Mouse (Mus musculus) gastrocnemius, adult 8-10 months (tissue): ENCODE results near the gene Ccnk. TPM values are rescaled to one million over a fixed set of nuclear protein-coding genes. Genes with fewer than 3 reads are reported as not detected.

ENCODE experiments used
- DNase-seq, 2 experiments: peaks; one replicate each; pipeline ENCODE4 v3.0.0; 2022; ENCODE audit warnings: low spot score in 2 of 2
- total RNA-seq, 4 experiments: library from RNA; stranded (reverse); gene quantifications; 2 replicates each; pipeline ENCODE4 v1.2.4; 2022

The Ccnk gene
- total RNA-seq, 4 experiments from 2014 or later: 133 to 150 (median 139) TPM

DNA sequence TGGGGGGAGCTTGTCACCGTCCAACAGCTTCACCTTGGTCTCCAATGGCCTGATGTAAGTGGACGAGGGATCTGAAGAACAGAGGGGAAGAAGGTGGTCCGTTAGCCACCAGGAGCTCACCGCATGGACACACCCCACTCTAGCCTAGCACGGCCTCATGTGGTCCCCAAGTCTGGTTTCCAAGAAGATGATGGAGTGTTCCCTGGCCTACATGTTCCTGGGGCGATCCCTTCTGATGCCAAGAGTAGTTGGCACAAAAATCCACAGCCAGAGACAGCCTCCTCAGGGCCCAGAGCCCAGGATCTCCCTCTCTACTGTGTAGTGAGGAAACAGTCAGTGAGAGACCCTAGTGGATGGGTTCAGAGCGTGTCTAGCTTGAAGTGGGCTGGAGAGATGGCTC, 42.3 kb downstream of the Ccnk start:
- DNase-seq: no peak

GRCm38 (mm10) chr12:108223357-108223756, 44.0 kb downstream of the Ccnk start:
- DNase-seq: no peak

- DNase-seq: no peak
Observed at GRCm38 (mm10) chr12:108225781-108226180, 46.4 kb downstream of the Ccnk start.

- DNase-seq: no peak
Observed at GRCm38 (mm10) chr12:108226216-108226615, 46.8 kb downstream of the Ccnk start.

- DNase-seq: no peak
Observed at GRCm38 (mm10) chr12:108226941-108227340, 47.6 kb downstream of the Ccnk start.

DNA sequence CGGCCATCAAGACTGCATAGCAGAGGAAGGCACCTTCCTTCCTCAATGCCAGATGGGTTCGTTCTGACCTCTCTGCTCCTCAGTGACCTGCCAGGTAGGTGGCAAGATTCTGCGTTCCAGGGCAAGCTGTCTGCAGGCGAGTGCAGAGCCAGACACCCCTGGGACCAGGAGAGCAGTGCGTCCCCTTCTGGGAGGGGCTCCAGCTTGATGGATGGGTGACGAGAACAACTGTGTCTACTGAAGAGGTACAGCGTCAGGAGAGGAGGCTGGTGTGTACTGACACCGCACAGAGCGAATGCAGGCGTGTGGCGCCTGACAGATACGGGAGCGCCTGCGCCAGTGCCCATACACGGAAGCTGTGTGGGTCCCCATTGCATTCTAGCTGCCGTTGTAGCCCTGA, 48.1 kb downstream of the Ccnk start:
- DNase-seq: no peak

GRCm38 (mm10) chr12:108230077-108230476, 50.7 kb downstream of the Ccnk start:
- no peak for DNase-seq

- DNase-seq: no peak
Observed at GRCm38 (mm10) chr12:108230821-108231794, 51.7 kb downstream of the Ccnk start.

GRCm38 (mm10) chr12:108231901-108232300, 52.5 kb downstream of the Ccnk start:
- DNase-seq: no peak

DNA sequence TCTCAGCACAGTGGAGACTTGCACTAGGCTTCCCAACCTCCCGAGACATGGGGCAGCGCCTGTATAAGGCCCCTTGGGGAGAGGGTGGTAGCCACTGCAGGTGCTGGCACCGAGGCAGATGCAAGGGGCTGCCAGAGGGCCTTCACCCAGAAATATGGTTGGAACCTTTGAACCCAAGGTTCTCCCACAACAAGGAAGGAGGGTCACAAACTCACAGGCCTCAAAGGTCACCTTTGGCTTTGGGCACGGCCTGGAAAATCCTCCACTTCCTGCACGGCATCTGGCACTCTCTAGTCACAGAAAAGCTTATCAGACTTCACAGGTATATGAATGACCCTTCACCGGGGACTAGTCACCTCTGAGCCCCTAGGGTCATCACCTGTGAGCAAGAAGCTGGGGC, 54.4 kb downstream of the Ccnk start:
- DNase-seq: no peak

GRCm38 (mm10) chr12:108234832-108235602, 55.6 kb downstream of the Ccnk start:
- DNase-seq: no peak

DNA sequence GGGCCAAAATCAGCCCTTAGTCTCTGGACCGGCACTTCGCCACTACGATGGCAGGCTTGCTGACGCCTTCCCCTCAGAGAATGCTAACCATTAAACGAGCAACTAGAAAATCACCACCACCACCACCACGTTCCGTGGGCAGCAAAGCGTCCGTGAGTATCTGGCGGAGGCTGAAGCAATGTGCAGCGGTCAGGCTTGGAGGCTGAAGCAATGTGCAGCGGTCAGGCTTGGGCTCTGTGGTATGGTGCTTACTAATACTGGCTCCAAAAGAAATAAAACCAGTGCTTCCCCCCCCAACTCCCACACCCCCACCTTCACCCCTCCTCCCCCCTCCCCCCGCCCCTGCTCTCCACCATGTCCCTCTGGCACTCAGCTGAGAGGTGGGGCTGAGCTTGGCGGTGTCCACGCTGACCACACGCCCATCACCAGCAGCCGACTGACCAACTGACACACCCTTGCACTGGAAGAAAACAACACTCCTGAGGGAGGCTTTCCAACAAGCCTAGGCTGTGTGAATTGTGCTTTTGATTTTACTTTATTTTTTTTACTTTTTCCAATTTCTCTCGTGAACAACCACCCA, 56.7 kb downstream of the Ccnk start:
- DNase-seq: no peak

GRCm38 (mm10) chr12:108237300-108238006, 58.1 kb downstream of the Ccnk start:
- DNase-seq: no peak

GRCm38 (mm10) chr12:108238395-108239035, 59.1 kb downstream of the Ccnk start:
- no peak for DNase-seq

DNA sequence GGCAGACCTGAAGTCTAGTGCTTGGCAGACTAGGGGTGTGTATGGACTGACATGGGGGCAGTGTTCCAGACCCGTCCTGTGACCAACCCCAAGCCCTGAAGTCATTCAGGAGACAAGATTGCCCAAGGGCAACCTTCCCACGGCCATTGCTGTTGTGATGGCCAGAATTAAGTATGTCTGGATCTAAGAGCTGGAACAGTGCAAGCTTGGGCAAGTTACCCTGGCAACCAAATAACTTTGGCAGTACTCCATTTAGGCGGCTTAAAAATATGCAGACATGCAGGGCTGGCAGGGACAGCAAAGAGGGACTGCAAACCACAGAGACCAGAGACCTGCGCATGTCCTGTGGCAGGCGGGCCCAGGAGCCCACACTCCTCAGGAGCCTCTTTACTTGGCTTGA, 60.1 kb downstream of the Ccnk start:
- DNase-seq: no peak

DNA sequence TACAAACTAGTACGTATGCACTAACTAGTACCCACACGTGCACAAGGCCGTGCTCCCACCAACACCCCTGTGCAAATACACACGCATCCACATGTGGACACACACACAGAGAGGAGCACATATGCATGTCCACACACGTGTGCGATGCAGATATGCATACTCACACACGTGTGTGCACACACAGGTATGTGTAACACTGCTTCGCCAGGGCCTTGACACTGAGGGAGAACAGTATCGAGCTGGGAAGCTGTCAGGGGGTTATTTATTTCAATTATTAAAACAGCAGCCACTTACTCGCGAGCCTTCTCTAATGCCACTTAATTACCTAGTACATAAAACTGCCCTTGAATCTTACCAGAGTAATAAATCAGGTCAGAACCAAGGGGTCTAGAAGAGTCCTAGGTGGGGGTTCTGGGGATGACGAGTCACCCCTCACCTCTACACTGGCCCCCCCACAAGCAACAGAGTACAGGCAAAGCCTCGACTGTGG, 61.1 kb downstream of the Ccnk start:
- no peak for DNase-seq

GRCm38 (mm10) chr12:108240953-108241588, 61.7 kb downstream of the Ccnk start:
- no peak for DNase-seq

- no peak for DNase-seq
Observed at GRCm38 (mm10) chr12:108241626-108242025, 62.2 kb downstream of the Ccnk start.

GRCm38 (mm10) chr12:108242243-108242745, 62.9 kb downstream of the Ccnk start:
- no peak for DNase-seq

- peak; percentile 61 to 83 for DNase-seq
Observed at GRCm38 (mm10) chr12:108244778-108245177, 65.4 kb downstream of the Ccnk start.
